Comparison of ENCODE assay signal across 19 mouse cellular contexts in genomic region chr6:118623609-118624008, GRCm38 (mm10).
"Had no signal": no experiment of that assay in that cellular context is flagged by ENCODE, and none has a peak within 500 bp of the region (broad histone marks: within the 10 kb centered on the region; RNA-seq: fewer than 3 reads in every experiment).

No protein-coding gene starts in this region.

- H3K27me3 ChIP-seq: lung, embryonic 15.5 days; midbrain, embryonic 13.5 days; midbrain, embryonic 15.5 days; neural tube, embryonic 12.5 days; stomach, embryonic 15.5 days had no signal

- ATAC-seq: lung, postnatal 0 days; midbrain, embryonic 13.5 days; midbrain, embryonic 15.5 days had no signal

- H3K9me3 ChIP-seq: lung, embryonic 15.5 days; megakaryocyte, embryonic 14.5 days; midbrain, embryonic 13.5 days; midbrain, embryonic 15.5 days; neural tube, embryonic 12.5 days; stomach, embryonic 15.5 days had no signal

- H3K4me1 ChIP-seq: lung, embryonic 15.5 days; midbrain, embryonic 13.5 days; midbrain, embryonic 15.5 days; neural tube, embryonic 12.5 days; stomach, embryonic 15.5 days had no signal

- DNase-seq: lung, adult 2 months; lung, postnatal 14 days; lung, postnatal 36 days; retina, postnatal 1 day; right cerebral cortex, adult 18-20 months; right cerebral cortex, postnatal 14 days; thymus, adult 2 months; thymus, postnatal 25 days; thymus, postnatal 4 days had no signal

- H3K36me3 ChIP-seq: lung, embryonic 15.5 days; midbrain, embryonic 13.5 days; neural tube, embryonic 12.5 days; stomach, embryonic 15.5 days had no signal

- H3K9ac ChIP-seq: lung, embryonic 15.5 days; midbrain, embryonic 13.5 days; midbrain, embryonic 15.5 days; neural tube, embryonic 12.5 days; stomach, embryonic 15.5 days had no signal

- H3K27ac ChIP-seq: lung, embryonic 15.5 days; macrophage; midbrain, embryonic 13.5 days; midbrain, embryonic 15.5 days; neural tube, embryonic 12.5 days; stomach, embryonic 15.5 days; stomach, postnatal 0 days had no signal

- H3K4me2 ChIP-seq: lung, embryonic 15.5 days; midbrain, embryonic 11.5 days; midbrain, embryonic 13.5 days; midbrain, embryonic 15.5 days; neural tube, embryonic 12.5 days; stomach, embryonic 15.5 days had no signal

- H3K4me3 ChIP-seq: lung, embryonic 15.5 days; megakaryocyte, embryonic 14.5 days; midbrain, embryonic 13.5 days; midbrain, embryonic 15.5 days; neural tube, embryonic 12.5 days; stomach, embryonic 15.5 days had no signal
